Mouse (Mus musculus) left cerebral cortex, postnatal 4 days (tissue): ENCODE measurements around the gene Plxna4. TPM values are rescaled to one million over a fixed set of nuclear protein-coding genes. Genes with fewer than 3 reads are reported as not detected.

Experiments used
- DNase-seq: peaks from one replicate; pipeline ENCODE4 v3.0.0-alpha.2; 2022
- intact Hi-C: fragments of 180-260 bp; cut with DNase I; formaldehyde crosslinking; loops from one replicate; pipeline ENCODE4 v1.15.1; 2025
- total RNA-seq, 2 experiments: library from RNA; stranded (reverse); gene quantifications; 2 replicates each; pipeline ENCODE4 v1.2.3; 2021

Plxna4 gene
- total RNA-seq, 2 experiments from 2014 or later: 112 to 116 TPM

GRCm38 (mm10) chr6:32479765-32480164 is 108.2 kb downstream of the Plxna4 start:
- intact Hi-C loops: loop anchor here (10.0 kb wide), 1 partner anchor 105 kb away; the partner anchor contains the start of gene Plxna4
- DNase-seq: no peak

- intact Hi-C loops: loop anchor here (10.0 kb wide), 1 partner anchor 106 kb away; the partner anchor contains the start of gene Plxna4
Measured at GRCm38 (mm10) chr6:32479193-32479758, 108.7 kb downstream of the Plxna4 start.

GRCm38 (mm10) chr6:32475958-32476357 is 112.0 kb downstream of the Plxna4 start:
- intact Hi-C loops: loop anchor here (10.0 kb wide), 1 partner anchor 109 kb away; the partner anchor contains the start of gene Plxna4
- DNase-seq: no peak

More at GRCm38 (mm10) chr6:32479193-32479758, 108.7 kb downstream of the Plxna4 start:
- peak; percentile 61 for DNase-seq

GRCm38 (mm10) chr6:32472062-32472461 is 115.9 kb downstream of the Plxna4 start:
- intact Hi-C loops: loop anchor here (10.0 kb wide), 1 partner anchor 113 kb away; the partner anchor contains the start of gene Plxna4
- DNase-seq: no peak

GRCm38 (mm10) chr6:32471639-32472038 is 116.4 kb downstream of the Plxna4 start:
- intact Hi-C loops: loop anchor here (10.0 kb wide), 1 partner anchor 113 kb away; the partner anchor contains the start of gene Plxna4
- no peak for DNase-seq

- no peak for DNase-seq
- intact Hi-C loops: no loop called here
Measured at GRCm38 (mm10) chr6:32469196-32469595, 118.8 kb downstream of the Plxna4 start.

- intact Hi-C loops: no loop called here
- DNase-seq: no peak
Measured at GRCm38 (mm10) chr6:32465129-32465528, 122.9 kb downstream of the Plxna4 start.

- DNase-seq: no peak
- intact Hi-C loops: no loop called here
Measured at GRCm38 (mm10) chr6:32464637-32465036, 123.4 kb downstream of the Plxna4 start.

- peak; percentile 32 for DNase-seq
- intact Hi-C loops: no loop called here
Measured at GRCm38 (mm10) chr6:32464046-32464445, 123.9 kb downstream of the Plxna4 start.

- intact Hi-C loops: no loop called here
- DNase-seq: no peak
Measured at GRCm38 (mm10) chr6:32460400-32460799, 127.6 kb downstream of the Plxna4 start.

GRCm38 (mm10) chr6:32456641-32457040 is 131.4 kb downstream of the Plxna4 start:
- DNase-seq: peak; percentile 33
- intact Hi-C loops: no loop called here

- no peak for DNase-seq
- intact Hi-C loops: no loop called here
Measured at GRCm38 (mm10) chr6:32451851-32452250, 136.1 kb downstream of the Plxna4 start.

GRCm38 (mm10) chr6:32449237-32449963 is 138.6 kb downstream of the Plxna4 start:
- DNase-seq: no peak
- intact Hi-C loops: no loop called here

GRCm38 (mm10) chr6:32448787-32449186 is 139.2 kb downstream of the Plxna4 start:
- no peak for DNase-seq
- intact Hi-C loops: no loop called here

GRCm38 (mm10) chr6:32446276-32446675 is 141.7 kb downstream of the Plxna4 start:
- no peak for DNase-seq
- intact Hi-C loops: no loop called here

GRCm38 (mm10) chr6:32445246-32445645 is 142.7 kb downstream of the Plxna4 start:
- no peak for DNase-seq

GRCm38 (mm10) chr6:32444393-32444792 is 143.6 kb downstream of the Plxna4 start:
- intact Hi-C loops: no loop called here
- DNase-seq: no peak

More at GRCm38 (mm10) chr6:32445246-32445645, 142.7 kb downstream of the Plxna4 start:
- intact Hi-C loops: no loop called here

GRCm38 (mm10) chr6:32443679-32444078 is 144.3 kb downstream of the Plxna4 start:
- DNase-seq: no peak
- intact Hi-C loops: no loop called here

GRCm38 (mm10) chr6:32439434-32439833 is 148.6 kb downstream of the Plxna4 start:
- intact Hi-C loops: no loop called here
- DNase-seq: no peak

GRCm38 (mm10) chr6:32437219-32437618 is 150.8 kb downstream of the Plxna4 start:
- DNase-seq: no peak
- intact Hi-C loops: no loop called here

GRCm38 (mm10) chr6:32423124-32423523 is 164.9 kb downstream of the Plxna4 start:
- intact Hi-C loops: no loop called here

GRCm38 (mm10) chr6:32420610-32421009 is 167.4 kb downstream of the Plxna4 start:
- DNase-seq: no peak
- intact Hi-C loops: no loop called here

More at GRCm38 (mm10) chr6:32423124-32423523, 164.9 kb downstream of the Plxna4 start:
- no peak for DNase-seq
